Mouse (Mus musculus) kidney, postnatal 36 days (tissue): ENCODE results near the gene Stim2.

Experiments used
- DNase-seq, 2 experiments: peaks; one replicate each; pipeline ENCODE4 v3.0.0; 2021 to 2022; ENCODE audit warnings: mixed read lengths in 2 of 2

Gene Stim2

DNA sequence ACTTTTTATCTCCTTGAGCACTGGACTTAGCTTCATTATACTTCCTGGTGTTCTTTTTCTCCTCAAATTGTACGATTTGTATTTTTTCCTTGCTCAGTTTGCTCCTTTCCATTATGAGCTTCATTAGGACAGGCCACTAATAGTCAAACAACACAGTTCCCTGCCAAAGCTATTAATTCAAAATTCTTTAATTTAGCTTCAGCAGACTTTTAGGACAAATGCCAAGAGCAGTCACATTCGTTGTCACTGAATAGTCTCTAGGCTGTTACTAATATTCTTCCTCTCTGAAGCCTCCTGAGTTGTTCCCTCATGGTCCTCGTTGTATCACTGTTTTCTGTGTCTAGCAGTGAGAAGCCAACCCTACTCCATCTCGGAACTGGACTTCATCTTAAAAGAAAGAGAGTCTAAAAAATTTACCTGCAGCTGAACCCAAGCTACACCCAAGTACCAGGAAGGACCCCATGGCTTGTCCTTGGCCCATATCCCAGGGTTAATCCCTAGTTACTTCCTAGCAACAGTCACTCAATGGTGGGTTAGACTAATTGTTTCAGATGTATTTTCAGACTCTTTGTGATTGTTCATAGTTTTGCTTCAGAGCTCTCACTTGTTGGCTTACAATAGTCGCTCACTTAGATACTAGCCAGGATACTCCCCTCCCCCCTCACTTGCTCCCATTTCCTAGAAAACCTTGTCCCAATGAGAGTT is 149.9 kb downstream of the Stim2 start:
- DNase-seq = no peak

DNA sequence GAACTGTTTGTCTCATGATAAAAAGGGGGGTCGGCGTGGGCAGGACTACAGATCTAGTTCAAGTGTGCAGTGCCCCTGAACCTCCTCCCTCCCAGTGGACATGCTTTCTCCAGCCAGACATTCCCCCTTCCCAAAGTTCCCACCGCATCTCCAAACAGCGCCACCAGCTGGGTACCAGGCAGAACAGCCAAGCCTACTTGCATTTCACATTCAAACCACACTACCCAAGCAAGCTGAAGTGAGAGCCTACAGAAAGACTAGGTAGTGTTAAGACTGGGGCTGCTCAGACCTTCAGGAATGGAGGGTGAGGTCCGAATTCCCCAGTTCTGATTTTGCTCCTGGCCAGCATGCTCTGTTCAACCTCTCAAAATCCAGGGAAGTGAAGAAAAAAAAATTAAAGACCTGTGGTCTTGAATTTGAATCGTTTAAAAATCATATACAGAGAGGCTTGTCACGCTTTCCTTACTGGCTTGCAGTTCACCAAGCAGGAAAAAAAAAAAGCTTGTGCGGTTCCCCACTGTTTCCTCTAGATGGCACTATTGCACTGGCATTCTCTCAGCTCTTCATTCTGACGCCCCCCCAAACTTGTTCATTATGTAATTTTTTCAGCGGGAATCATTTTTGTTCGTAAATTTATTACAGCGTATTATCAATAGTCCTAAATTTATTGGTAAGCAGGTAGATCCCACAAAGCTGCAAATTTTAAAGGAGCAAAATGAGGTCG is 156.4 kb downstream of the Stim2 start:
- peak; percentile 13 to 20 for DNase-seq

DNA sequence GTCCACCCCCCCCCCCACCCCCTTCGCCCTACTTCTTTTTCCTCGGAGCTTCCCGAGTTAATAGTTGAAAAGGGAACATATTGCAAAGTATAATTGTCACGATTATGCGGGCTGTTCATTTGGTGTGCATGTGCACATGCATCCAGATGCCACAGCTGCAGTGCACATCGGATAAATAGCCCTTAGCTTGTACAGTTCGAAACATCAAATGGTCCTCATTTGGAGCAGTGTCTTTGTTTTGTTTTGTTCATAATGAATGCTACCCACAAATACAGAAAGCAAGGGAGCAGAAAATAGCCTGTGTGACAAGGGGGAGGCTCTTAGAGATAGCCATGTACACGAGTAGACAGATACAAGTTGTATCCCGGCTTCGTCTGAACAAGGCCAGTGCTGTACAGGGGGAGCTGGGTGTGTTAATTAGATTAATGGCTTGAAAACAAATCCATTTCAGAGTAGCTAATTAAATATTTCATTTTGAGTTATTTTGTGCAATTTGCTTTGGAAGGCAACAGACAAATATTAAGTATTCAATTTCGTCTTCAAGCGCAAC is 157.0 kb downstream of the Stim2 start:
- no peak for DNase-seq

DNA sequence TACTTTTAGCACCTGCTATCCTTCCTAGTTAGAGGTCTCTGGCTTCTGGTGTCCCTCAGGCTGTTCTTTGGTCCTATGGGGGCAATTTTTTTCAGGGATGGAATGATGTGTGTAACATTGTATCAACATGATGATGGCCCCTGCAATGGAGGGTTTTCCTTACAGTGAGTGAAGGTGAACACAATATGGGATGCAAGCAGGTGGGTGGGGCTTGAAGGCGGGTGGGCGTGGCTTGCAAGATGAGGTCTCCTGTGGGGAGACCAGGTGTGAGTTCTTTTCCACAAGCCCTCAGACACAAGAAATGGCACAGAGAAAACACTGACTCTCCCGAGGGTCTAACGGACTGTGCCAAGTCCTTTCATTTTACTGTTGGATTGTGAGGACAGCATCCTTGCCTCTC is 157.6 kb downstream of the Stim2 start:
- DNase-seq = no peak

DNA sequence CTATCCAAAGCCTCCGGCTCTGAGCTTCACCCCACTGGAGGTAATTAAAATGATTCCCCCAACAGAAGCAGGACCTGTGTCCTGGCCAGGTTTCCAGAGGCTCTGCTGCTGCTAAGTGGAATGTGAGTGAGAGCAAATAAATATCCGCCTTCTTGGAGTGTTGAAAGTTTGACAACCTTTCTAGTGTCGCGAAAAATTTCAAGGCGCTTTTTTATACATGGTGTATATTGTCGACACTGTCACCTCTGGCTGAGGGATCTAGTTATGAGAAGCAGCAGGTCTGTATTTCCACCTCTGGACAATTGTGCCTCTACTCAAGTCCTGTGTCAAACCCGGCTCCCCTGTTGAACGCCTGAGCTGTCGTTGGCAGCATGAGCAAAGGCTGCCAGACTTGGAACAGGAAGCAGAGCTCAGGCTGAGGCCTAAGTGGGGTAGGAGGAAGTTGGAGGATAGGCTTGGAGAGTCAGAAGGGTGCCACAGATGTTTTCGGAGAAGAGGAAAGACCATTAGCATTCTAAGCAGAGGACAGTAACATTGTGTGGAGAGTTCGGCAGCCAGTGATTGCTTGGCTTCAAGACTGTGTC is 158.7 kb downstream of the Stim2 start:
- no peak for DNase-seq

DNA sequence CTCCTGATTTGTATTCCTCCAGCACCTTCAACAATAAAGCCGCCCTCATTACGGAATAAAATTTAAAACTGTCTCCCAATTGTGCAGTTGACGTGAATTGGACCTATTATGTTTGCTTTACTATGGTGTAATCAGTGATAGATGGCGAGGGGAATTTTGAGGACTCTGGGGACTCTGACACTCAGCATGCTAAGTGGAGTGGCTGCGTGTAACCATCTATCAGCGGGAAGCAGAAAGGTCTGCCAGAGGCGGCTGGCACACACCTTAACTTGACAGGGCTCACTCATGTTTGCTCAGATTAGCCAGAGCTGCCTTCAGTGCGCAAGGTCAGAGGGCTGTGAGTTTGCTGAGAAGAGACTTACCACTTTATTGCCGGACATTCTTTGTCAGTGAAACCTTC is 159.9 kb downstream of the Stim2 start:
- no peak for DNase-seq

DNA sequence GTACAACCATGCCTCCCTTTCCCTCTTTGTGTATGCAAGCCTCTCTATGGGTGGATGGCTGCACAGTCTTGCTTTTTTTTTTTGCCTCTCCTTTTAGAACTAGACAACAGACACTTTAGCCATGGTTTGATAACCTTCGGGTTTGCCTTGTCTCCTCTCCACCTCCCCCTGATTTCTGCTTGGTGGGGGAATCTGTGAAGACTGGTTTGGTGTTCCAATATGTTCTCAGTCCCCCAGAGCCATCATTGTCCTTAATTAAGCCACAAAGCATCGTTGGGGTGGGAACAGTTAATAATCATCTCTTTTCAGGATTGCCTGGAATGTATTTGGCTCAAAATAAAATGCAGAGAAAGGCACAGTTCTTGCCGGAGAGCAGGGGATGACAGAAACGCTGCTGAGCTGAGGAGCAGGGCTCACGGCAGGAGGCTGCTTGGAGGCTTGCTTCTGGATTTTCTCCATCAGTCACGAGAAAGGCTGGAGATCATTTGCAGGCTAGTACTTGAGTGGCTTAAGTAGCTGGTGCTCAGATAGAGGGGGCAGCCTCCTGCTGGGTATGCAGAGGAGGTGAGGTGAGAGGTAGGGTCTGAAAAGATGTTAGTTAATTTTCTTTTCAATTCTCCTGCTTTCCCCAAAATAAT is 161.0 kb downstream of the Stim2 start:
- DNase-seq = no peak

DNA sequence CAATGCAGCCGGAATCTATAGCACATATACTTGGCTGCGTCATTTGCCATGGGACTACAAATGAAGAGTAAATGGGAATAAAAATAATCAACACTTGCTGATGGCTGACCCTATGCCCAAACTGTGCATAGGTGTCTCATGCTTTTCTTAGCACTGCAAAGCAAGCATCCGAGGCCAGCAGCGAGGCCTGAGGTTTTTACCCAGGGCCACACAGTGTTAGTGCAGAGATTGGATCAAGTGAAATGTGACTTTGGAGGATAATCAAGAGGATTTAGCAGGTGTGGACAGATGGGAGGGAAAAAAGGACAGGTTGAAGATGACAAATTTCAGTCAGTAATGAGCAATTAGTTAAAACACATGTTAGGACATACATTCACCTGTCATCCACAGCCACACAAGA is 162.3 kb downstream of the Stim2 start:
- no peak for DNase-seq

DNA sequence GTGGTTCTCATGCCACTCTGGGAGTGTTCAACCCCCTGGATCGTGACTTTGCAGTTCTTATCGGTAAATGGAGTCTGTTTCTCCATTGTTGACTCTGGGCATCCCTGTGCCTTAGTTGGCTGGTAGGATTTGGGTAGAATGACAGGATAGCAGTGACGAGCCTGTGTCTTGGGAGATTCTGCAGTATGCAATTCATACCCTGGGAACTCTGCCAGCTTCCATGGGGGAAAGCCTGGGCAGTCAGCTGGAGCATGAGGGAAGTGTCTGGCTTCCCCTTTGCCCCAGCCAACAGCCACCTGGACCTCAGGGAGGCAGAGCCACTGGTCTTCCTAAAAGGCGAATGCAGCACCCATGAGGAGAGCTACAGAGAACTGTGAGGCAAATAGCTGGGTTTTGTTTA is 165.6 kb downstream of the Stim2 start:
- peak; percentile 8 to 23 for DNase-seq
